Mouse (Mus musculus) G1E (cell line): ENCODE results near the gene Rcan2.

ENCODE experiments used
- CTCF ChIP-seq: IDR thresholded peaks from 2 replicates; pipeline ENCODE4 v1.5.1; 2012; ENCODE audit warnings: low read depth, low read length, inconsistent platforms, mixed read lengths
- GATA1 ChIP-seq: IDR thresholded peaks from 2 replicates; pipeline ENCODE4 v1.6.1; 2012; ENCODE audit warnings: borderline replicate concordance, low read length, inconsistent platforms, mixed read lengths
- GATA2 ChIP-seq: IDR thresholded peaks from 2 replicates; pipeline ENCODE4 v1.6.1; 2012; ENCODE audit warnings: low read depth, low read length, inconsistent platforms, borderline replicate concordance
- POLR2AphosphoS5 ChIP-seq: IDR thresholded peaks from 2 replicates; pipeline ENCODE4 v1.6.1; 2012; ENCODE audit warnings: low read depth, low read length, inconsistent platforms; ENCODE audit not compliant: insufficient replicate concordance
- TAL1 ChIP-seq: conservative IDR thresholded peaks from 2 replicates; pipeline ENCODE4 v1.6.1; 2012; ENCODE audit warnings: low read depth, low read length, inconsistent platforms, mixed read lengths

DNA sequence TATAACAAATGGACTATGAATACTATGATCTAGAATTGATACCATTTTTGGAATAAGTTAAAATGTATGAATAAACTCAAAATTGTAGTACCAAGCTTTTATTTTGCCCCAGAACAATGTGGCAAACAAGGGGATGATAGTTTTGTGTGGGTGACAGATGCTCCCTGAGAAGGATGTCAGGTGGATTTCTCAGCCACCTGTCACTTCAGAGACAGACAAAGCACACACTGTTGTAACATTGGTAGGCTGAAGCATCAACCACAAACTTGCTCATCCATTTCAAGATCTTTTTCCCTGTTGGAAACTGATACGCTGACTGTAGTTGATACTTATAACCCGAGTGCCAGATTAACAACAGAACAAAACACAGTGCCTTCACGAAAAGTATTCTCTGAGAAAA, 158.6 kb downstream of the Rcan2 start:
- TF ChIP-seq CTCF (no peak), TAL1 (no peak), GATA1 (no peak), GATA2 (no peak), POLR2AphosphoS5 (no peak)
